Mouse (Mus musculus) embryonic facial prominence, embryonic 14.5 days (tissue): Measurements from ENCODE around the gene Itk. TPM values are rescaled to one million over a fixed set of nuclear protein-coding genes. Genes with fewer than 3 reads are reported as not detected.

ENCODE experiments used
- ATAC-seq: fragments of 200-750 bp; cut with Nextera tagmentation; 2 replicates; pipeline ENCODE4 v1.8.0; 2017; ENCODE audit warnings: low read depth, moderate number of reproducible peaks, moderate TSS enrichment
- DNase-seq: peaks from one replicate; pipeline ENCODE4 v3.0.0-alpha.2; 2015; ENCODE audit warnings: low spot score
- H3K27ac ChIP-seq: fragments of 300-500 bp; sonication (generic); replicated peaks from 2 replicates; pipeline ENCODE4 v1.5.1; 2014; ENCODE audit warnings: low read depth, mild to moderate bottlenecking, low read length, moderate library complexity
- H3K27me3 ChIP-seq: fragments of 300-500 bp; sonication (generic); replicated peaks from 2 replicates; pipeline ENCODE4 v1.6.1; 2014; ENCODE audit warnings: low read length; ENCODE audit not compliant: control insufficient read depth, insufficient read depth
- H3K36me3 ChIP-seq: fragments of 300-500 bp; sonication (generic); 2 replicates; pipeline ENCODE4 v1.6.1; 2014; ENCODE audit warnings: low read length, mixed read lengths; ENCODE audit not compliant: control insufficient read depth, insufficient read depth
- H3K4me1 ChIP-seq: fragments of 300-500 bp; sonication (generic); 2 replicates; pipeline ENCODE4 v1.6.1; 2014; ENCODE audit warnings: antibody characterized with exemption, low read length; ENCODE audit not compliant: control insufficient read depth, insufficient read depth
- H3K4me2 ChIP-seq: fragments of 300-500 bp; sonication (generic); 2 replicates; pipeline ENCODE4 v1.6.1; 2014; ENCODE audit warnings: low read depth, mild to moderate bottlenecking, low read length, moderate library complexity, mixed read lengths
- H3K4me3 ChIP-seq: fragments of 300-500 bp; sonication (generic); 2 replicates; pipeline ENCODE4 v1.5.1; 2014; ENCODE audit warnings: low read depth, mild to moderate bottlenecking, low read length
- H3K9ac ChIP-seq: fragments of 300-500 bp; sonication (generic); 2 replicates; pipeline ENCODE4 v1.6.1; 2014; ENCODE audit warnings: low read depth, mild to moderate bottlenecking, low read length, moderate library complexity, mixed read lengths
- H3K9me3 ChIP-seq: fragments of 300-500 bp; sonication (generic); 2 replicates; pipeline ENCODE4 v1.6.1; 2016; ENCODE audit warnings: low read length; ENCODE audit not compliant: control insufficient read depth
- WGBS: fragments of 180-500 bp; shearing (Covaris S2); extraction: QIAGEN DNeasy Blood & Tissue Kit; methylation state at CpG from one replicate; pipeline ENCODE4 v1.1.7; 2014; 5-methylcytosine and 5-hydroxymethylcytosine counted together
- polyA plus RNA-seq: library from polyadenylated mRNA; unstranded; fragments of >200 nt; fragmentation: Nextera tagmentation; extraction: Ambion mirVana; gene quantifications from 2 replicates; pipeline ENCODE4 v1.2.1, GENCODE M21; 2014

Gene Itk
- polyA plus RNA-seq, 1 experiment from 2014 or later: 0.26 TPM

DNA sequence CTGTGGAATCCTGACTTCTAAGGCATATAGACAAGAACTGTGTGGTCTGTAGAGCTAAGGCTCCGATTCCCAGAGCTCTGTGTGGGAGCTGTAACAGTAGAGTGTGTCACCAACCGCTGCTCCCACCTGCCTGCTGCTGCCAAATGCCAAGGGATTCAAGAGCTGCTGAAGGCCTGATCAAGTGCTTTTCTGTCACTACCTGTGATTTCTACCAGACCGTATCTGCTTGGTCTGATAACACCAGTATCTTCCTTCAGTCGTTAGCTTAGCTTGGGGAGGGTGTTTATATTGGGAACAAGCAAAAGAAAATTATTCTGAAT lies 7.5 kb upstream of the Itk start:
- DNase-seq (no peak), ATAC-seq (no peak)
- 80% methylated on average over 4 of the region's 4 CpGs for WGBS
- H3K36me3 ChIP-seq: no peaks in the 10 kb centered on the region
- H3K4me3 ChIP-seq: no peak overlapping the region
- no peak overlapping the region for H3K4me2 ChIP-seq
- no peak overlapping the region for H3K9ac ChIP-seq
- no peaks in the 10 kb centered on the region for H3K9me3 ChIP-seq
- H3K4me1 ChIP-seq: no peaks in the 10 kb centered on the region
- no peaks in the 10 kb centered on the region for H3K27me3 ChIP-seq
- no peak overlapping the region for H3K27ac ChIP-seq

DNA sequence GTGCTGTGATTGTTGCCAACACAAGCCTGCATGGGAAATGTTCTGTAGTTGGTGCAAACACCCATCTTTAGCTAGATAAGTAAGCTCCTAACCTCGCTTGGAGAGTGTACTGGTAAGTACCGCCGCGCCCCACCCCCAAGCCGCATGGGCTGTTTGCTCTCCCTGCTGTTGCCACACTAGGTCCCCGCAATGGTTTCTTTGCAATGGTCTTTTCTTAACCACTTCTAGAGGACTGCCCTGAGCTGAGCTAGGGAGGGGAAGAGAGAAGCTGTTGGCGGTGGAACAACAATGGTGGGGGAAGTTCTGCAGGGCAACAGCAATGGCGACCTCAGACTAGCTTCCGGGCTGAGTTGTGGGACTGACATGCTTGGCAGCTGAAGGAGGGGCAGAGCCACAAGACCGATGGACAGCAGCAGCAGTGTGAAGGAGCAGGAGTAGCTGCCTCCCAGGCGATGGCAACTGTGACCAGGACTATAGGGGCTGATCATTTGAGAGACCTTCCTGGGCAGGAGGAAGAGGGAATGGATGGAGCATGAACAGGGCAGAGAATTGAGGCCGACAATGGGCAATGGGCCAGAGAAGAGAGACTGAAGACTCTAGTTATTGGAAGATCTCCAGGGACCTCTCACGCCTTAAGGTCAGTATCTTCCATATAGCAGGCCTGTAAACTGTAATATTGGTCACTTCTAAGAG lies 7.0 kb upstream of the Itk start, which contains the start of gene Fam71b:
TSS of gene Fam71b (plus strand) at position 393 of the 693 bp plus-strand sequence.
- Histone ChIP-seq H3K9me3 (no peaks in the 10 kb centered on the region), H3K4me2 (no peak within 1 kb of the TSS), H3K9ac (no peak within 1 kb of the TSS), H3K27me3 (no peaks in the 10 kb centered on the region), H3K4me3 (no peak within 1 kb of the TSS), H3K4me1 (no peaks in the 10 kb centered on the region), H3K27ac (no peak within 1 kb of the TSS), H3K36me3 (no peaks in the 10 kb centered on the region)
- DNase-seq: no peak
- no peak for ATAC-seq
- 78% methylated on average over 13 of the region's 13 CpGs for WGBS

DNA sequence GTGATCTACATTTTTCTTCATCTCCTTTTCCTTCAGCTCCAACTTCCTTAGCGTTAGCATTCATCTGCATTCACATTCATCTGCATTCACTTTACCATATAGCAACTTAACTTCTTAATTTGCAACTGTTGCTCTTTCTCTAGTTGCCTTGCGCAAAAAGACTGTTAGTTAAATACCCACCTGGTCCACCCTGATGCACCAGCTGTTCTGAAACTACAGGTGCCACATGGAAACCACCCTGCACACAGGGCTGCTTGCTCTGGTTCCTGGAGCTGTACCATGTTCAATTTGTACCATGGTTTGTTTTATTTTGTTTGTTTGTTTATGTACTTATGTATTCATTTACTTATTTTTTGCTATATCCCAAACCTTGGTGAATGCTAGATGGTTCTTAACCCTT lies 6.4 kb upstream of the Itk start:
- no peak for DNase-seq
- no peak for ATAC-seq
- H3K4me2 ChIP-seq: no peak overlapping the region
- no peaks in the 10 kb centered on the region for H3K27me3 ChIP-seq
- no peak overlapping the region for H3K9ac ChIP-seq
- no peak overlapping the region for H3K4me3 ChIP-seq
- WGBS: 91% methylated on average over 2 of the region's 2 CpGs
- no peaks in the 10 kb centered on the region for H3K36me3 ChIP-seq
- H3K27ac ChIP-seq: no peak overlapping the region
- H3K9me3 ChIP-seq: no peaks in the 10 kb centered on the region
- H3K4me1 ChIP-seq: no peaks in the 10 kb centered on the region

DNA sequence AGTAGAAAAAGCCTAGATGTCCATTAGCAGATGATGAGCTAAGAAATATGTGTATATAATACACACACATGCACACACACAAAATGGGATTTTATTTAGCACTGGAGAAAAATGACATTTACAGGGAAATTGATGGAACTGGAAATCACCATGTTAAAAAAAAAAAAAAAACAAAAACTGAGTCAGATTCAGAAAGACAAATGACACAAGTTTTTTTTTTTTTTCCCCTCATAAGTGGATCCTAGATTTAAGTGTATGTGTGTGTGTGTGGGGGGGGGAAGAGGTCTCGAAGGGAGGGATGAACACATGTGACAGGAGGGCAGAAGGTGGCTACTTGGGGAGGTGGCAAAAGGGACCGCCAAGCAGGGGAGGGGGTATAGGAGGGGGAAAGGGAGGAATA lies 5.8 kb upstream of the Itk start:
- Histone ChIP-seq H3K4me1 (no peaks in the 10 kb centered on the region), H3K9ac (no peak overlapping the region), H3K9me3 (no peaks in the 10 kb centered on the region), H3K36me3 (no peaks in the 10 kb centered on the region), H3K27ac (no peak overlapping the region), H3K4me3 (no peak overlapping the region), H3K27me3 (no peaks in the 10 kb centered on the region), H3K4me2 (no peak overlapping the region)
- no peak for DNase-seq
- ATAC-seq: no peak
- WGBS: 68% methylated on average over 2 of the region's 2 CpGs

DNA sequence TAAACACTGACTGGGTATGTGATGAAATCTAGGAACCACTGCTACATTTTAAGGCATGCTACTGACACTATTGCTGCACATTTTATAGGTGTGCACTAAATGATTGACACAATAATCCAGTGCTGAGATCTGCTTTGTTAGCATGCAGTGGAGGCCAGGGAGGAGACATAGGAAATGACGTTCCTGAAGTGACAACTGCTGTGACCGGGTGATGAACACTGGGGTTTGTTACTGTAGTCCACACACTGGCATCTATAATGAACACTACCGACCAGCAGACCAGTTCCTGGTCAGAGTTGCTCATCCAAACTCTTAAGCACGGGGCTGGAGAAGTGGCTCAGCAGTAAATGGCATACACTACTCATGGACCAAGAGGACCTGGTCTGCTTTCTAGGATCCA lies 4.1 kb upstream of the Itk start:
- no peak for ATAC-seq
- DNase-seq: no peak
- no peak overlapping the region for H3K4me2 ChIP-seq
- H3K27ac ChIP-seq: no peak overlapping the region
- H3K9me3 ChIP-seq: no peaks in the 10 kb centered on the region
- H3K4me1 ChIP-seq: no peaks in the 10 kb centered on the region
- no peaks in the 10 kb centered on the region for H3K27me3 ChIP-seq
- no peaks in the 10 kb centered on the region for H3K36me3 ChIP-seq
- WGBS: 81% methylated on average over 4 of the region's 4 CpGs
- H3K9ac ChIP-seq: no peak overlapping the region
- no peak overlapping the region for H3K4me3 ChIP-seq

DNA sequence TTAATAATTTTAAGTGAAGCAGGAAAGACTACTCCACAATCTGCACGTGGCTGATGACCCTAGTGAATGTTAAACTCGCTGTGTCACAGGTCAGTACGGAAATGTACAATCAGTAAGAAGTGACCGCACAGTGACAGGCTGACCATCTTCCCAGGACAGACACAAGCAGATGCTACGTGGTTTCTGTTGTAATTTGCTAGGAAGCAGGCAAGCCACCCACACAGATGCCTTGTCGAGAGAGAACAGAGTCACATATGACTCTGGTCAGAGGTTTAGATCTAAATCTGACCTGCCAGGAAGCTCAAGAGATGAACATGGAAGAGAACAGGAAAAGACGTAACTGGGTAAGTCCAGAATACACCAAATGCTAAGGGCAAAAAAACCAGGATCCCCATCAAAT lies 3.6 kb upstream of the Itk start:
- Histone ChIP-seq H3K4me2 (no peak overlapping the region), H3K9ac (no peak overlapping the region), H3K4me1 (no peaks in the 10 kb centered on the region), H3K36me3 (no peaks in the 10 kb centered on the region), H3K27ac (no peak overlapping the region), H3K4me3 (no peak overlapping the region), H3K27me3 (no peaks in the 10 kb centered on the region), H3K9me3 (no peaks in the 10 kb centered on the region)
- DNase-seq: no peak
- no peak for ATAC-seq
- 70% methylated on average over 7 of the region's 7 CpGs for WGBS

DNA sequence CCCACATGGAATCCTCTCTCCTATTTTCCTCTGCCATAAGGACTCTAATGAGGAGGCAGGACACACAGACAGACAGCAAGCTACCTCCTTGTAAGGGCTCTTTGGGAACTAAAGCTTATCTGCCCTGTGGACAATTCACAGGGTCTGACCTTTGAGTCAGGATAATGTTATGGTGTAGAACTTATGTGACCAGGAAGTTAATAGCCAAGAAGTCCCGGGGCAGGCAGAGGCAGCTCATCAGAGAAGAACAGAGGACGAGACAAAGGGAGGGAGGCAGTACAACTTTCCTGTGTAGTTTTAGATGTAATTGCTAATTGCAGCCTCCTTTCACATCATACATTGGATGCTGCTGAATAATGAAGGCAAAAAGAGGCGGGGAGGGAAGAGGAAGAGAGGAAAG lies 1.3 kb upstream of the Itk start:
- H3K4me3 ChIP-seq: no peak overlapping the region
- no peak overlapping the region for H3K27ac ChIP-seq
- WGBS: 48% methylated on average over 3 of the region's 3 CpGs
- H3K36me3 ChIP-seq: no peaks in the 10 kb centered on the region
- no peaks in the 10 kb centered on the region for H3K27me3 ChIP-seq
- no peaks in the 10 kb centered on the region for H3K9me3 ChIP-seq
- H3K4me1 ChIP-seq: no peaks in the 10 kb centered on the region
- DNase-seq (no peak), ATAC-seq (no peak)
- no peak overlapping the region for H3K9ac ChIP-seq
- H3K4me2 ChIP-seq: no peak overlapping the region

DNA sequence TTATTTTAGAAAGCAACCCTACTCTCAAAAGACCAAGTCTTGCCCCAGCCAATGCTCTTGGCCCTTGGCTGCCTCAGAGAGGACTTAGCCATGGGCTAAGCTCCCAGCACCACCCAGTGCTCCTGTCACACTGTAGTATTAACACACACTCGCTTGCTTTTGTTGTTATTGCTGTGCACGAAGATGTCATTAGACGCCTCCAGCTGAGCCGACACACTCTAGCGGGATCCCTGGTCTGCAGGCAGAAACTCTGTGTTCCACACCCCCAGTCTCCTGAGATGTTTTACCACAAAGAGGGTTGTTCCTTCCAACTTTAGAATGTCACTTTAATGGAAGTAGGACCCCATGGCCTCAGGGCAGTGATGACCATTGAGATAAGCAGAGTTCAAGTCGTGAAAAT lies 877 bp downstream of the Itk start:
- H3K27ac ChIP-seq: no peak overlapping the region
- H3K4me1 ChIP-seq: no peaks in the 10 kb centered on the region
- no peaks in the 10 kb centered on the region for H3K27me3 ChIP-seq
- DNase-seq: no peak
- WGBS: 50% methylated on average over 6 of the region's 6 CpGs
- H3K36me3 ChIP-seq: no peaks in the 10 kb centered on the region
- H3K9me3 ChIP-seq: no peaks in the 10 kb centered on the region
- H3K9ac ChIP-seq: no peak overlapping the region
- no peak overlapping the region for H3K4me2 ChIP-seq
- ATAC-seq: no peak
- H3K4me3 ChIP-seq: no peak overlapping the region

DNA sequence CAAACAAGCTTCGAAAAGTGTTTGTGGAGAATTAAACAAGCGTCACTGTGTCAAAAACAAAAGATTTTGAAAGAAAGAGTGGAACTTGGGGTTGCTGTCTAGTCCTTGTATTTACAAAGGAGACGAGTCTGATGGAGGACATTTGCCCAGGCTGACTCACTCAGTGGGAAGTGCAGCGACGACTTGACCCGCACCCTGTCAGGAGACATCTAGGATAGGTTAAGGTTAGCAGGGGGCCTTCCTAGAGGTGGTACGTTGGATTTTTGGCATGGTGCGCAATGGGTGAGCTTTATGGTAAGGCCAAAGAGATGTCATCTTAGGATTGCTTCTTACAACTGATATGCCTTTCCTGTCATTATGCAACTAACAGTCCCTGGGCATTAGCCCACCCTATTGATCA lies 2.3 kb downstream of the Itk start:
- Histone ChIP-seq H3K9me3 (no peaks in the 10 kb centered on the region), H3K4me1 (no peaks in the 10 kb centered on the region), H3K36me3 (no peaks in the 10 kb centered on the region), H3K9ac (no peak overlapping the region), H3K27ac (no peak overlapping the region), H3K4me2 (no peak overlapping the region), H3K27me3 (no peaks in the 10 kb centered on the region), H3K4me3 (no peak overlapping the region)
- no peak for DNase-seq
- WGBS: 92% methylated on average over 8 of the region's 8 CpGs
- ATAC-seq: no peak
